Mouse (Mus musculus): ENCODE data around the gene Ccdc50. TPM values are rescaled to one million over a fixed set of nuclear protein-coding genes. Genes with fewer than 3 reads are reported as not detected.
A peak's percentile ranks its signal among the peaks of the same experiment; 100 is the strongest.

Ccdc50 gene
- total RNA-seq (2021) (10 to 100 TPM; 33.7 to 35.9 TPM), polyA plus RNA-seq (2012; rRNA removed) (7.2 and 14.8 TPM in 2 replicates)
- long read RNA-seq, full-length matches to known transcripts: 11 of 20 reads
- long read RNA-seq, partial matches to known transcripts: 0 of 20 reads
- long read RNA-seq, other reads (novel, unspliced or antisense): 9 of 20 reads

- TF ChIP-seq EP300 (IDR thresholded peaks at IDR 0.05; ENCODE audit: insufficient read depth, low read depth, low read length): no peak
- TF ChIP-seq CTCF (IDR thresholded peaks at IDR 0.05): no peak
- TF ChIP-seq POLR2A (IDR thresholded peaks at IDR 0.05; ENCODE audit: insufficient read depth, low read depth, low read length): peak; percentile 13; the same call in 1 of the 2 replicates
- Histone ChIP-seq H3K27me3 (ENCODE audit: control insufficient read depth, insufficient read depth, low read length) (no peaks in the 10 kb centered on the region), H3K36me3 (ENCODE audit: control insufficient read depth, insufficient read depth, low read length) (peaks cover 16% of the 10 kb centered on the region), H3K79me2 (replicated peaks; ENCODE audit: control insufficient read depth, insufficient read depth, low read length) (no peaks in the 10 kb centered on the region), H3K9ac (ENCODE audit: low read depth, low read length) (peak within 1 kb of the TSS; percentile 98), H3K27ac (peak within 1 kb of the TSS; percentile 92), H3K4me3 (peak within 1 kb of the TSS; percentile 80), H3K4me1 (ENCODE audit: control insufficient read depth, insufficient read depth, low read length) (peaks cover 13% of the 10 kb centered on the region)
- peak; percentile 89 to 91 for DNase-seq
- intact Hi-C loops (cut with DNase I): no loop called here
- under 1% methylated on average over 69 of the region's 69 CpGs for WGBS
Measured at GRCm38 (mm10) chr16:27388761-27389451, at the start of gene Ccdc50. Gene Ccdc50, plus strand, starts transcription at chr16:27388869.

GRCm38 (mm10) chr16:27347521-27347920 is 41.1 kb upstream of the Ccdc50 start:
- Histone ChIP-seq H3K36me3 (ENCODE audit: control insufficient read depth, insufficient read depth, low read length) (no peaks in the 10 kb centered on the region), H3K9ac (ENCODE audit: low read depth, low read length) (no peak overlapping the region), H3K79me2 (replicated peaks; ENCODE audit: control insufficient read depth, insufficient read depth, low read length) (no peaks in the 10 kb centered on the region), H3K4me1 (ENCODE audit: control insufficient read depth, insufficient read depth, low read length) (no peaks in the 10 kb centered on the region), H3K27ac (no peak overlapping the region), H3K4me3 (no peak overlapping the region), H3K27me3 (ENCODE audit: control insufficient read depth, insufficient read depth, low read length) (no peaks in the 10 kb centered on the region)
- intact Hi-C loops (cut with DNase I): no loop called here
- WGBS: 43% methylated on average over 3 of the region's 3 CpGs
- no peak for TF ChIP-seq EP300 (IDR thresholded peaks at IDR 0.05; ENCODE audit: insufficient read depth, low read depth, low read length)
- no peak for TF ChIP-seq CTCF (IDR thresholded peaks at IDR 0.05)
- TF ChIP-seq POLR2A (IDR thresholded peaks at IDR 0.05; ENCODE audit: insufficient read depth, low read depth, low read length): no peak
- no peak for DNase-seq

GRCm38 (mm10) chr16:27348359-27348758 is 40.3 kb upstream of the Ccdc50 start:
- H3K4me1 ChIP-seq (ENCODE audit: control insufficient read depth, insufficient read depth, low read length): no peaks in the 10 kb centered on the region

GRCm38 (mm10) chr16:27349235-27349634 is 39.4 kb upstream of the Ccdc50 start:
- intact Hi-C loops (cut with DNase I): no loop called here
- Histone ChIP-seq H3K27me3 (ENCODE audit: control insufficient read depth, insufficient read depth, low read length) (no peaks in the 10 kb centered on the region), H3K79me2 (replicated peaks; ENCODE audit: control insufficient read depth, insufficient read depth, low read length) (no peaks in the 10 kb centered on the region), H3K4me3 (no peak overlapping the region), H3K36me3 (ENCODE audit: control insufficient read depth, insufficient read depth, low read length) (no peaks in the 10 kb centered on the region), H3K27ac (no peak overlapping the region), H3K4me1 (ENCODE audit: control insufficient read depth, insufficient read depth, low read length) (no peaks in the 10 kb centered on the region; the same call in 1 of the 2 replicates), H3K9ac (ENCODE audit: low read depth, low read length) (no peak overlapping the region)
- no peak for DNase-seq
- WGBS: 93% methylated on average over 2 of the region's 2 CpGs
- TF ChIP-seq EP300 (IDR thresholded peaks at IDR 0.05; ENCODE audit: insufficient read depth, low read depth, low read length) (no peak), CTCF (IDR thresholded peaks at IDR 0.05) (no peak), POLR2A (IDR thresholded peaks at IDR 0.05; ENCODE audit: insufficient read depth, low read depth, low read length) (no peak)

More at GRCm38 (mm10) chr16:27348359-27348758, 40.3 kb upstream of the Ccdc50 start:
- no peaks in the 10 kb centered on the region for H3K36me3 ChIP-seq (ENCODE audit: control insufficient read depth, insufficient read depth, low read length)
- no peak overlapping the region for H3K4me3 ChIP-seq
- intact Hi-C loops (cut with DNase I): no loop called here
- H3K27me3 ChIP-seq (ENCODE audit: control insufficient read depth, insufficient read depth, low read length): no peaks in the 10 kb centered on the region
- H3K27ac ChIP-seq: no peak overlapping the region
- no peak for DNase-seq
- H3K9ac ChIP-seq (ENCODE audit: low read depth, low read length): no peak overlapping the region
- TF ChIP-seq POLR2A (IDR thresholded peaks at IDR 0.05; ENCODE audit: insufficient read depth, low read depth, low read length) (no peak), EP300 (IDR thresholded peaks at IDR 0.05; ENCODE audit: insufficient read depth, low read depth, low read length) (no peak), CTCF (IDR thresholded peaks at IDR 0.05) (no peak)
- WGBS: 56% methylated on average over 1 of the region's 1 CpGs
- no peaks in the 10 kb centered on the region for H3K79me2 ChIP-seq (replicated peaks; ENCODE audit: control insufficient read depth, insufficient read depth, low read length)

- intact Hi-C loops (cut with DNase I): no loop called here
- DNase-seq: no peak
- Histone ChIP-seq H3K4me3 (no peak overlapping the region), H3K9ac (ENCODE audit: low read depth, low read length) (no peak overlapping the region), H3K4me1 (ENCODE audit: control insufficient read depth, insufficient read depth, low read length) (no peaks in the 10 kb centered on the region; the same call in 1 of the 2 replicates), H3K27me3 (ENCODE audit: control insufficient read depth, insufficient read depth, low read length) (no peaks in the 10 kb centered on the region), H3K36me3 (ENCODE audit: control insufficient read depth, insufficient read depth, low read length) (no peaks in the 10 kb centered on the region), H3K79me2 (replicated peaks; ENCODE audit: control insufficient read depth, insufficient read depth, low read length) (no peaks in the 10 kb centered on the region), H3K27ac (no peak overlapping the region)
- 82% methylated on average over 7 of the region's 7 CpGs for WGBS
- TF ChIP-seq POLR2A (IDR thresholded peaks at IDR 0.05; ENCODE audit: insufficient read depth, low read depth, low read length): no peak
Measured at GRCm38 (mm10) chr16:27349878-27350532, 38.7 kb upstream of the Ccdc50 start.

- Histone ChIP-seq H3K9ac (ENCODE audit: low read depth, low read length) (no peak overlapping the region), H3K27ac (no peak overlapping the region), H3K4me3 (no peak overlapping the region), H3K36me3 (ENCODE audit: control insufficient read depth, insufficient read depth, low read length) (no peaks in the 10 kb centered on the region), H3K4me1 (ENCODE audit: control insufficient read depth, insufficient read depth, low read length) (no peaks in the 10 kb centered on the region; the same call in 1 of the 2 replicates), H3K27me3 (ENCODE audit: control insufficient read depth, insufficient read depth, low read length) (no peaks in the 10 kb centered on the region), H3K79me2 (replicated peaks; ENCODE audit: control insufficient read depth, insufficient read depth, low read length) (no peaks in the 10 kb centered on the region)
- intact Hi-C loops (cut with DNase I): no loop called here
- TF ChIP-seq POLR2A (IDR thresholded peaks at IDR 0.05; ENCODE audit: insufficient read depth, low read depth, low read length) (no peak), CTCF (IDR thresholded peaks at IDR 0.05) (no peak), EP300 (IDR thresholded peaks at IDR 0.05; ENCODE audit: insufficient read depth, low read depth, low read length) (no peak)
- 24% methylated on average over 2 of the region's 2 CpGs for WGBS
- no peak for DNase-seq
Measured at GRCm38 (mm10) chr16:27354464-27354863, 34.2 kb upstream of the Ccdc50 start.

All from heart, adult 2 months (tissue).